Mouse (Mus musculus): Measurements from ENCODE around the gene BC049352.

GRCm38 (mm10) chr9:45255967-45256366 lies 74.2 kb downstream of the BC049352 start:
- TF ChIP-seq ZC3H11A (IDR thresholded peaks at IDR 0.05; ENCODE audit: borderline replicate concordance, low read depth, low read length) (no peak), ZNF384 (IDR thresholded peaks at IDR 0.05; ENCODE audit: low read depth, low read length) (no peak), MAFK (IDR thresholded peaks at IDR 0.05; ENCODE audit: insufficient read depth, low read depth, low read length) (no peak), CHD2 (IDR thresholded peaks at IDR 0.05; ENCODE audit: low read depth, low read length) (no peak)

Data from ES-E14 (cell line).